Mouse (Mus musculus) thymus, postnatal 4 days (tissue): ENCODE measurements around the gene Foxk2.
A peak's percentile ranks its signal among the peaks of the same experiment; 100 is the strongest.
"Not testable (repeated sequence)": the region's sequence is repeated elsewhere in the genome, so short reads cannot be mapped to it uniquely, and the experiment has no call there.

ENCODE experiments used
- DNase-seq: peaks from one replicate; pipeline ENCODE4 v3.0.0; 2021

The Foxk2 gene

GRCm38 (mm10) chr11:121282911-121283310 is 23.1 kb downstream of the Foxk2 start:
- DNase-seq, result no peak

- no peak for DNase-seq
Observed at GRCm38 (mm10) chr11:121289859-121290258, 30.1 kb downstream of the Foxk2 start.

GRCm38 (mm10) chr11:121294771-121295170 is 35.0 kb downstream of the Foxk2 start:
- no peak for DNase-seq

- no peak for DNase-seq
Observed at GRCm38 (mm10) chr11:121298493-121298892, 38.7 kb downstream of the Foxk2 start.

GRCm38 (mm10) chr11:121300265-121300664 is 40.5 kb downstream of the Foxk2 start:
- no peak for DNase-seq

DNA sequence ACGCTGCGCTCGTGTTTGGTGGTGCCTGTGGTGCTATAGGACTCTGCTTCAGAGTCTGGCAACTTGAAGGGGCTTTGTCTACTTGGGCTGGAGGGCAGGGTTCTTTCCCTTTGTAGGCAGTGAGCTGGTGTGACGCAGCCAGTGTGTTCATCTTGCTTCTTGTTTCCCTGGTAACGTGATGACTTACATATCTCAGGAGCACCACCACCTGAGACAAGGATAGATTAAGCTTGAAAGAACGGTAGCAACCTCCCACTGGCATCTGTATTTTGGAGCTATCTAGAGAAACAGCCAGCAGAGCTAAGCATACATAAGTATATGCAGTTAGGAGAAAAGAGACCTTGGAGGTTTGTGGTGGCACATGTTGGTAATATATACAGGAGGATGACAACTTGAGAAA is 45.6 kb downstream of the Foxk2 start:
- no peak for DNase-seq

GRCm38 (mm10) chr11:121306608-121307007 is 46.8 kb downstream of the Foxk2 start:
- DNase-seq, result no peak

DNA sequence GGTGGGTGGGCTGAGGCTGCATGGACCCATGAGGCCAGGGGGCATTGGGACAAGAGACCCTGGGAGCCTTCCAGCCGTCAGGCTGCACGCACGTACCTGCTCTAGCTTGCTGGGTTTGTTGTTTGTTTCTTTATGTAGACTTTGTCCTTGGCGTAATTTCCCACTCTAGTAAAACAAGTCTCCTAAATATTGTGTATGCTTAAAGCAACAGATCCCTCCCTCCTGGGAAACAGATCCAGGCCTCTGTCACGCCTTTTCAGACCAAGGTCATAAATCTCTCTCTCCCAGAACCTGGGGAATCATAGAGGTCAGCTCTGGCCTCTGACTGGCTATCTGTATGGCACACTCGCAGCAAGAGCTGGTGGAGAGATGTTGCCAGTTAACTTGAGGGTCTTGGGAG is 47.9 kb downstream of the Foxk2 start:
- not testable (repeated sequence) for DNase-seq

GRCm38 (mm10) chr11:121326034-121326433 is 66.2 kb downstream of the Foxk2 start:
- DNase-seq, result no peak

- DNase-seq, result no peak
Observed at GRCm38 (mm10) chr11:121326681-121327080, 66.9 kb downstream of the Foxk2 start.

DNA sequence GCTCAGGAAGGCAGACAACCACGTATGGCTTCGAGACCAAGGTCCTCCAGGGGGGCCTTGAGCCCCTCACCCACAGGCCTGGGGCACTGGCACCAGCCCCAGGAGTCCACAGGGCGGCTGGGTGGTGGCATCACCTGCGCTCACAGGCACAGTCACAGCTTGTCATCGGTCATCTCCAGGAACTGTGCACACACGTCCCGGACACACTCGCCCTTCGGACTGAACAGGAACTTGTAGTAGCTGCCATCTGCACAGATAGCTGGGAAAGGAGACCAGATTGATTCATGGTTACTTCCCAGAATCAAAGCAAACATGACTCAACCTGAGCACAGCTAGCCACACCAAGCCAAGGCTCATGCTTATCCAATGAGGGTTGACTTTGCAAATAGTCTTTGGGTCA is 68.4 kb downstream of the Foxk2 start:
- no peak for DNase-seq

DNA sequence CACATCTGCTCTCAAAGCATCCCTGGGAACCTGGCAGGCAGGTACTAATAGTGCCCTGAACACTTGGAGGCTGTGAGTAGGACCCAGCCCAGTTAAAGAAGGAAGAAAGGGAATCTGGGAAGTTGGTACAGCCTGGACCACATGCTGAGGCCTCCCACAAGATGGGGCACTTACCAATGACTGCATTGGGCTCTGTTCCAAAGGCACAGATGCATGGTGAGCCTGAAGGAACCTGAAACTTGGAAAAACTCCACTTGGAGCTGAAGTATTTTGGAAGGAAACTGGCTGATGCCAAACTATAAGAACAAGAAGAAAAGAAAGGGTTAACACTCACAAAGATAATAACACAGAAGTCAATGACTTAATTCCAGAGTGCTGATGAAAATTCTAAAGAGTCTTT is 68.8 kb downstream of the Foxk2 start:
- no peak for DNase-seq

DNA sequence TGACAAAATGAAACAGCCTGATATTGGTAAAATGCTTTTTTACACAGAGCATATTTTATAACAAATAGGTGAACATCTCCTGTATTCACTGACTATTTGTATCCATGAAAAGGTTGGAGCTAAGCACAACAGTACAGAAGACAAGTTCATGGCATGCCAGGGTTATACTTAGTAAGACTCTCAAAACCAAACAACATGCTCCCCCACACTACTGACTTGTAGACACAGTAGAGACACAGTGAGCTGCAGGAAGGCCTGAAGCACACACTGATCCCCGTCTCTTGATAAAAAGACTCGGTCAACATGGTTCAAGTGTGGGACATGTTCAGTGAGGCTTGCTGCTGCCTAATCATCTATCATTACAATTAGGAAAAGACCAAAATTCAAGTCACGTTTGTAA is 71.9 kb downstream of the Foxk2 start:
- DNase-seq, result no peak

- no peak for DNase-seq
Observed at GRCm38 (mm10) chr11:121339647-121340046, 79.9 kb downstream of the Foxk2 start.

GRCm38 (mm10) chr11:121340287-121340686 is 80.5 kb downstream of the Foxk2 start:
- no peak for DNase-seq

DNA sequence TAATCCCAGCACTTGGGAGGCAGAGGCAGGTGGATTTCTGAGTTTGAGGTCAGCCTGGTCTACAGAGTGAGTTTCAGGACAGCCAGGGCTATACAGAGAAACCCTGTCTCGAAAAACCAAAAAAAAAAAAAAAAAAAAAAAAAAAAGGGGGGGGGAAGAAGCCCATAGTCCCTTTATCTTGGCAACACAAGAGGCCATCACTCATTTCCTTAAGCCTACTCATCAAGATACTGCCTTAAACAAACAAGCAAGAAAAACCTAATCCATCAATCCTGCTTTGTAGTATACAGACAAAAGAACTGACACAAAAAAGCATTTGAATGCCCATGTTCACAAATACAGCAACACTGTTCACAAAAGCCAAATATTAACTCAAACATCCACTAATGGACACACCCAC is 82.6 kb downstream of the Foxk2 start:
- DNase-seq, result not testable (repeated sequence)

DNA sequence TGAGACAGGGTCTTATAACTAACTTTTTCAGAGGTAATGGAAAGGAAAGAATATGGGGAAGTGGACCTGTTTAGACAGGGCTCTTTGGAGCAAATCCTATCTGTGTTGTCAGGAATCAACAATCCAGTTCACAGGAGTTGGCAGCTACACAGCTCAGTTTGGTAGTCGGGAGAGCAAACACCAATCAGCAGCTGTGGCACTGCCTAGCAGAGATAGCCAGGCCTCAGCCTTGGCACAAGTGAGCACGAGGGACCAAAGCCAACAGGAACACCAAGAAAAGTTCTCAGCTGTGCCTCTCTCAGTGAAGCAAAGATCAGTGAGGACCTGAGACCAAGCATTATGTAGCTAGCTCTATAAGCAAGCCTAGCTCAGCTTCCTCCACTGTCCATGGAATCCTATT is 87.2 kb downstream of the Foxk2 start:
- DNase-seq, result no peak

GRCm38 (mm10) chr11:121348166-121348565 is 88.4 kb downstream of the Foxk2 start:
- DNase-seq, result no peak

DNA sequence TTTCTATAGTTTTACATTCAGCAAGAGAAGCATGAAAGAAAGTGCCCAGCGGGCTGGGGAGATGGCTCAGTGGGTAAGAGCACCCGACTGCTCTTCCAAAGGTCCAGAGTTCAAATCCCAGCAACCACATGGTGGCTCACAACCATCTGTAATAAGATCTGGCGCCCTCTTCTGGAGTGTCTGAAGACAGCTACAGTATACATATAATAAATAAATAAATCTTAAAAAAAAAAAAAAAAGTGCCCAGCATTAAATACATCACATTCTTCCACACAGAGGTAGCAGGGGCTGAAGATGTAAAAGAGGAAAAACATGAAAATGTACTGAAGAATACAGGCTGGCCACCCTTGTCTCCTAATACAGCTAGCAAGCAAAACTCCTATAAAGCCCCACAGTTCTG is 88.9 kb downstream of the Foxk2 start:
- not testable (repeated sequence) for DNase-seq

- DNase-seq, result peak; percentile 72
Observed at GRCm38 (mm10) chr11:121353326-121354090, 93.7 kb downstream of the Foxk2 start.

DNA sequence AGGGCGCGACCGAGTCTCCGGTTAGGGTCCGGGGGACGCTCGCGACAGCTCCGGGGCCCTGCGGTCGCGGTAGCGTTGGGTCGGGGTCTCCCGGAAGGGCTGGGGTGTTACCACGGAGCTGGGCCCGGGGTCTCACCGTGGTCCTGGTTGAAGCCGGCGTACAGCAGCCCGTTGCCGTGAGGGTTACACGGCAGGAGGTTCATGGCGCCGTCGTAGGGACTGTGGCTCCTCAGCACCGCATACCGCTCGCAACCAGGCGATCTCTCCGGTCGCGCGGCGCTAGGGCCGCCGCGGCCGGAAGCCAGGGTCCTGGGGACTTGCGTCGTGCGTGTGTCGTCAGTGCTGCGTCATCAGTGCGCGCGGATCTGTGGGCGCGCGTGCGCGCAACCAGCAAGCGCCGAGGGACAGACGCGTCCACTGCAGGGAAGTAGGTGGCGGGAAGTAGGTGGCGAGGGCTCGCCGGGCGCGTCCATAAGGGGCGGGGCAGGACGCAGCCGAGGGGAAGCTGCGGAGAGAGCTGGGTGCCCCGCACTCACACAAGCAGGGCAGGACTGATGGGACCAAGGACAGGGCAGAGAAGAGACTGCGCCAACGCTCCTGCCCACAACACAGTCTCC is 94.4 kb downstream of the Foxk2 start, which contains the start of gene Wdr45b:
TSS of gene Wdr45b (minus strand) at position 355 of the 617 bp plus-strand sequence.
- peak; percentile 98 for DNase-seq
